Mouse (Mus musculus): ENCODE measurements around the gene Glis2. TPM values are rescaled to one million over a fixed set of nuclear protein-coding genes. Genes with fewer than 3 reads are reported as not detected.

The Glis2 gene
- total and polyA plus RNA-seq, 3 experiments = 0.62 to 5.0 TPM; not detected in 1

DNA sequence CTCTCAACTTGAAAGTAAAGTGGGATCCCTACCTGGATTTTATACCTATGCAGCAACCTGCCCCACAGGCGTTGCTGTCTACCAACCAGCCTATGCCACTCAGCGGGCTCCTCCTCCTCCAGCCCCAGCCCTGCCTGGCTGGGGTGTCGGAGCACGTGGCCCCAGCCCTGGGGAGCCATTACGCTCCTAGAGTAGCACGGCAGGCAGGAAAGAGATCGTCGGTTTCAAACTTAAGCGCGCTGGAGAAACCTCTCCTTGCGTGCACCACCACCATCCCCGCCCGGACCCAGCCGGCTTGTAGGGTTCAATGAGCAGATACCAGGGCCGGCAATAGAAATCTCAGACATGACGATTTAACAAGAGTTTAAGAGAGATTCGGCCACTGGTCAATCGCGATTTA, 36.6 kb upstream of the Glis2 start (continued):
- TF ChIP-seq NELFE (IDR thresholded peaks at IDR 0.05; ENCODE audit: low read depth, low read length) (peak; percentile 23; the same call in 1 of the 2 replicates), MAZ (IDR thresholded peaks at IDR 0.05; ENCODE audit: low read depth, low read length) (0 out of 2 replicates have a peak, but pooled peaks have one; percentile 26)

- Histone ChIP-seq H3K27me3 (ENCODE audit: control insufficient read depth in 1 of 2, insufficient read depth in 2 of 2, low read length in 2 of 2) (no peaks in the 10 kb centered on the region), H3K27ac (ENCODE audit: control insufficient read depth, low read depth, low read length) (peak overlapping the region; percentile 67), H3K4me3 (ENCODE audit: control insufficient read depth in 1 of 2, insufficient read depth in 1 of 2, low read depth in 2 of 2, low read length in 2 of 2) (peak overlapping the region; percentile 65 to 77), H3K36me3 (ENCODE audit: control insufficient read depth in 1 of 2, insufficient read depth in 2 of 2, low read length in 2 of 2) (peaks cover 0 to 28% of the 10 kb centered on the region in 2 experiments; a peak in 2 of 4 replicates), H3K4me1 (ENCODE audit: control insufficient read depth in 1 of 2, insufficient read depth in 2 of 2, low read length in 2 of 2) (peaks cover 2 to 27% of the 10 kb centered on the region in 2 experiments; a peak in 3 of 4 replicates), H3K9me3 (replicated peaks; ENCODE audit: insufficient read depth, low read length) (no peaks in the 10 kb centered on the region), H3K9ac (ENCODE audit: control insufficient read depth, low read depth, low read length, poor library complexity, severe bottlenecking) (peak overlapping the region; percentile 95), H3K79me2 (ENCODE audit: control insufficient read depth, insufficient read depth, low read length, poor library complexity) (peaks cover 47% of the 10 kb centered on the region)
- DNase-seq (ENCODE audit: low read depth, low spot score) = peak; percentile 96
- TF ChIP-seq POLR2AphosphoS2 (IDR thresholded peaks at IDR 0.05; ENCODE audit: low read length) (peak; percentile 63; the same call in 1 of the 2 replicates), TBP (IDR thresholded peaks at IDR 0.05; ENCODE audit: low read depth, low read length) (peak; percentile 86), JUND (IDR thresholded peaks at IDR 0.05; ENCODE audit: low read depth, low read length) (no peak), MAZ (IDR thresholded peaks at IDR 0.05; ENCODE audit: low read depth, low read length) (peak; percentile 63; the same call in 1 of the 2 replicates), MYC (IDR thresholded peaks at IDR 0.05; ENCODE audit: low read depth, low read length) (peak; percentile 58), TAL1 (IDR thresholded peaks at IDR 0.05; ENCODE audit: low read length) (no peak), CHD2 (IDR thresholded peaks at IDR 0.05; ENCODE audit: low read length) (no peak), MEF2A (IDR thresholded peaks at IDR 0.05; ENCODE audit: extremely low read depth, insufficient replicate concordance, low read depth, low read length, poor library complexity, severe bottlenecking) (0 out of 2 replicates have a peak, but pooled peaks have one; percentile 1), EP300 (IDR thresholded peaks at IDR 0.05; ENCODE audit: low read depth in 1 of 2, low read length in 2 of 2) (no peak), USF1 (IDR thresholded peaks at IDR 0.05; ENCODE audit: low read depth, low read length) (no peak), TCF12 (IDR thresholded peaks at IDR 0.05; ENCODE audit: low read depth, low read length) (0 out of 2 replicates have a peak, but pooled peaks have one; percentile 48), ZMIZ1 (IDR thresholded peaks at IDR 0.05; ENCODE audit: low read depth, low read length) (0 out of 2 replicates have a peak, but pooled peaks have one; percentile 13), MAFK (IDR thresholded peaks at IDR 0.05; ENCODE audit: borderline replicate concordance, low read depth, low read length) (0 out of 2 replicates have a peak, but pooled peaks have one; percentile 0), CTCF (IDR thresholded peaks at IDR 0.05 in 2 of 3, conservative IDR thresholded peaks at IDR 0.05 in 1 of 3; ENCODE audit: control insufficient read depth in 1 of 3, insufficient read depth in 1 of 3, low read depth in 2 of 3, low read length in 3 of 3, poor library complexity in 1 of 3, severe bottlenecking in 1 of 3) (no peak), MAX (IDR thresholded peaks at IDR 0.05; ENCODE audit: low read length) (peak; percentile 48), E2F4 (IDR thresholded peaks at IDR 0.05; ENCODE audit: borderline replicate concordance, low read depth, low read length) (no peak), NELFE (IDR thresholded peaks at IDR 0.05; ENCODE audit: low read depth, low read length) (peak; percentile 85), KAT2A (conservative IDR thresholded peaks at IDR 0.05; ENCODE audit: low read depth, low read length) (peak; percentile 86), HCFC1 (IDR thresholded peaks at IDR 0.05; ENCODE audit: low read depth, low read length) (peak; percentile 97), SIN3A (IDR thresholded peaks at IDR 0.05; ENCODE audit: low read length) (peak; percentile 91), POLR2A (IDR thresholded peaks at IDR 0.05; ENCODE audit: control insufficient read depth in 1 of 2, insufficient read depth in 1 of 2, low read depth in 1 of 2, low read length in 2 of 2, poor library complexity in 1 of 2) (peak; percentile 60 to 83)
Observed at GRCm38 (mm10) chr16:4558384-4558979, 36.0 kb upstream of the Glis2 start.

Measured in MEL (cell line).